Mouse (Mus musculus): ENCODE measurements around the gene Stx6.

DNA sequence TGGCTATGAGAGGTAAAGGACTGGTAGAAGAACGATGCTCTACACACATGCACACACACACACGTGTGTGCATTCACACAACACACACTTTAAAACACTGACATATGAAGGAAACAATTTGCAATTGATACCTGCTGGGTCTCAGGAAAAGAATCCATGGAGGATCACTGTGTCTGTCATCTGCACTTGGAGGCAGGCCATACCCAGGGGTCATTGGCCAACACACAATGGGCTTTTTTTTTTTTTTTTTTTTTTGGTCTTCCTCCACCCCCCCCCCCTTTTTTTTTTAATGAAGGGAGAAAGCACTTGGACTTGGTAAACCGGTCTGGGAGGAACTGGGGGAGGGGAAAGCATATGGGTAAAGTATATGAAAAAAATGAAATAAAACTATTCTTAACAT is 49.3 kb downstream of the Stx6 start:
- TF ChIP-seq CTCF (IDR thresholded peaks at IDR 0.05; ENCODE audit: insufficient read depth, low read length) (no peak), POLR2A (IDR thresholded peaks at IDR 0.05; ENCODE audit: borderline replicate concordance, extremely low read depth, low read depth, low read length) (no peak)
